Mouse (Mus musculus) hindbrain, embryonic 12.5 days (tissue): ENCODE measurements around the gene Hba-a1. TPM values are rescaled to one million over a fixed set of nuclear protein-coding genes. Genes with fewer than 3 reads are reported as not detected.

Source experiments
- ATAC-seq: fragments of 200-750 bp; cut with Nextera tagmentation; 2 replicates; pipeline ENCODE4 v1.8.0; 2017; ENCODE audit warnings: moderate TSS enrichment; ENCODE audit not compliant: low FRiP score
- H3K27ac ChIP-seq: fragments of 300-500 bp; sonication (generic); 2 replicates; pipeline ENCODE4 v1.5.1; 2016; ENCODE audit warnings: mild to moderate bottlenecking
- H3K27me3 ChIP-seq: fragments of 300-500 bp; sonication (generic); 2 replicates; pipeline ENCODE4 v1.6.1; 2016; ENCODE audit warnings: mild to moderate bottlenecking
- H3K36me3 ChIP-seq: fragments of 300-500 bp; sonication (generic); 2 replicates; pipeline ENCODE4 v1.6.1; 2016; ENCODE audit warnings: mild to moderate bottlenecking
- H3K4me1 ChIP-seq: fragments of 300-500 bp; sonication (generic); 2 replicates; pipeline ENCODE4 v1.6.1; 2016
- H3K4me2 ChIP-seq: fragments of 300-500 bp; sonication (generic); replicated peaks from 2 replicates; pipeline ENCODE4 v1.6.1; 2016; ENCODE audit warnings: mild to moderate bottlenecking
- H3K4me3 ChIP-seq: fragments of 300-500 bp; sonication (generic); 2 replicates; pipeline ENCODE4 v1.5.1; 2016; ENCODE audit warnings: mild to moderate bottlenecking
- H3K9ac ChIP-seq: fragments of 300-500 bp; sonication (generic); 2 replicates; pipeline ENCODE4 v1.6.1; 2016; ENCODE audit warnings: mild to moderate bottlenecking, moderate library complexity
- H3K9me3 ChIP-seq: fragments of 300-500 bp; sonication (generic); replicated peaks from 2 replicates; pipeline ENCODE4 v1.6.1; 2016; ENCODE audit warnings: mild to moderate bottlenecking
- WGBS: fragments of 180-500 bp; shearing (Covaris S2); methylation state at CpG from one replicate; pipeline ENCODE4 v1.1.7; 2016; 5-methylcytosine and 5-hydroxymethylcytosine counted together
- polyA plus RNA-seq: library from polyadenylated mRNA; unstranded; fragments of >200 nt; fragmentation: Nextera tagmentation; extraction: Ambion mirVana; gene quantifications from 2 replicates; pipeline ENCODE4 v1.2.1, GENCODE M21; 2016

Gene Hba-a1
- polyA plus RNA-seq, 1 experiment from 2014 or later, result 3,718 TPM

- Histone ChIP-seq H3K9ac (no peak overlapping the region), H3K4me2 (peak overlapping the region; percentile 54), H3K9me3 (no peaks in the 10 kb centered on the region), H3K4me1 (no peaks in the 10 kb centered on the region), H3K36me3 (no peaks in the 10 kb centered on the region), H3K27me3 (peaks cover 13% of the 10 kb centered on the region), H3K4me3 (peak overlapping the region; percentile 24), H3K27ac (no peak overlapping the region)
- peak; percentile 29; the same call in 1 of the 2 replicates for ATAC-seq
- 55% methylated on average over 14 of the region's 17 CpGs for WGBS
Observed at GRCm38 (mm10) chr11:32300279-32301267, 17.3 kb downstream of the Hba-a1 start.

- Histone ChIP-seq H3K9me3 (no peaks in the 10 kb centered on the region), H3K27me3 (peaks cover 13% of the 10 kb centered on the region), H3K36me3 (no peaks in the 10 kb centered on the region), H3K4me3 (no peak overlapping the region), H3K4me1 (no peaks in the 10 kb centered on the region), H3K27ac (no peak overlapping the region), H3K4me2 (no peak overlapping the region), H3K9ac (no peak overlapping the region)
- WGBS, result 77% methylated on average over 1 of the region's 1 CpGs
- no peak for ATAC-seq
Observed at GRCm38 (mm10) chr11:32301506-32301905, 18.2 kb downstream of the Hba-a1 start.

GRCm38 (mm10) chr11:32302824-32303419, 19.6 kb downstream of the Hba-a1 start:
- Histone ChIP-seq H3K4me2 (no peak overlapping the region), H3K4me3 (no peak overlapping the region), H3K36me3 (no peaks in the 10 kb centered on the region), H3K27me3 (peaks cover 13% of the 10 kb centered on the region), H3K4me1 (peaks cover 2% of the 10 kb centered on the region; the same call in 1 of the 2 replicates), H3K27ac (no peak overlapping the region), H3K9me3 (no peaks in the 10 kb centered on the region), H3K9ac (no peak overlapping the region)
- no peak for ATAC-seq
- WGBS, result 52% methylated on average over 2 of the region's 2 CpGs

- peaks cover 13% of the 10 kb centered on the region for H3K27me3 ChIP-seq
- no peaks in the 10 kb centered on the region for H3K36me3 ChIP-seq
- H3K27ac ChIP-seq, result no peak overlapping the region
- no peaks in the 10 kb centered on the region for H3K9me3 ChIP-seq
- no peak overlapping the region for H3K4me3 ChIP-seq
- no peak for ATAC-seq
- peaks cover 4% of the 10 kb centered on the region; the same call in 1 of the 2 replicates for H3K4me1 ChIP-seq
- WGBS, result 94% methylated on average over 1 of the region's 1 CpGs
- H3K9ac ChIP-seq, result no peak overlapping the region
- no peak overlapping the region for H3K4me2 ChIP-seq
Observed at GRCm38 (mm10) chr11:32303455-32303854, 20.1 kb downstream of the Hba-a1 start.

- no peaks in the 10 kb centered on the region for H3K36me3 ChIP-seq
- H3K9ac ChIP-seq, result no peak overlapping the region
- no peaks in the 10 kb centered on the region for H3K9me3 ChIP-seq
- ATAC-seq, result no peak
- no peak overlapping the region for H3K27ac ChIP-seq
- 63% methylated on average over 1 of the region's 1 CpGs for WGBS
- no peaks in the 10 kb centered on the region for H3K27me3 ChIP-seq
- no peak overlapping the region for H3K4me2 ChIP-seq
- H3K4me3 ChIP-seq, result no peak overlapping the region
- H3K4me1 ChIP-seq, result peaks cover 7% of the 10 kb centered on the region; the same call in 1 of the 2 replicates
Observed at GRCm38 (mm10) chr11:32307006-32307405, 23.7 kb downstream of the Hba-a1 start.

- Histone ChIP-seq H3K4me2 (no peak overlapping the region), H3K36me3 (no peaks in the 10 kb centered on the region), H3K4me1 (peaks cover 7% of the 10 kb centered on the region; the same call in 1 of the 2 replicates), H3K9ac (no peak overlapping the region), H3K4me3 (no peak overlapping the region), H3K27me3 (no peaks in the 10 kb centered on the region), H3K27ac (no peak overlapping the region), H3K9me3 (no peaks in the 10 kb centered on the region)
- 36% methylated on average over 4 of the region's 4 CpGs for WGBS
- no peak for ATAC-seq
Observed at GRCm38 (mm10) chr11:32309446-32309845, 26.1 kb downstream of the Hba-a1 start.

GRCm38 (mm10) chr11:32309928-32310327, 26.6 kb downstream of the Hba-a1 start:
- ATAC-seq, result no peak
- no peaks in the 10 kb centered on the region for H3K36me3 ChIP-seq
- H3K4me3 ChIP-seq, result no peak overlapping the region
- WGBS, result 68% methylated on average over 3 of the region's 3 CpGs
- H3K27me3 ChIP-seq, result no peaks in the 10 kb centered on the region
- H3K4me2 ChIP-seq, result no peak overlapping the region
- H3K27ac ChIP-seq, result no peak overlapping the region
- H3K9me3 ChIP-seq, result no peaks in the 10 kb centered on the region
- H3K4me1 ChIP-seq, result peaks cover 7% of the 10 kb centered on the region; the same call in 1 of the 2 replicates
- no peak overlapping the region for H3K9ac ChIP-seq

GRCm38 (mm10) chr11:32316009-32316408, 32.7 kb downstream of the Hba-a1 start:
- H3K4me2 ChIP-seq, result no peak overlapping the region
- no peak overlapping the region for H3K27ac ChIP-seq
- no peaks in the 10 kb centered on the region for H3K27me3 ChIP-seq
- no peak overlapping the region for H3K9ac ChIP-seq
- H3K4me3 ChIP-seq, result no peak overlapping the region
- H3K9me3 ChIP-seq, result no peaks in the 10 kb centered on the region
- H3K36me3 ChIP-seq, result no peaks in the 10 kb centered on the region
- WGBS, result 90% methylated on average over 3 of the region's 3 CpGs
- ATAC-seq, result no peak
- H3K4me1 ChIP-seq, result peaks cover 3% of the 10 kb centered on the region; the same call in 1 of the 2 replicates

- peaks cover 6% of the 10 kb centered on the region; the same call in 1 of the 2 replicates for H3K4me1 ChIP-seq
- no peak overlapping the region for H3K27ac ChIP-seq
- H3K4me2 ChIP-seq, result no peak overlapping the region
- H3K9ac ChIP-seq, result no peak overlapping the region
- ATAC-seq, result no peak
- H3K27me3 ChIP-seq, result no peaks in the 10 kb centered on the region
- H3K36me3 ChIP-seq, result no peaks in the 10 kb centered on the region
- H3K4me3 ChIP-seq, result no peak overlapping the region
- no peaks in the 10 kb centered on the region for H3K9me3 ChIP-seq
- WGBS, result 62% methylated on average over 11 of the region's 11 CpGs
Observed at GRCm38 (mm10) chr11:32320507-32321195, 37.3 kb downstream of the Hba-a1 start.

- H3K9me3 ChIP-seq, result no peaks in the 10 kb centered on the region
- H3K4me3 ChIP-seq, result no peak overlapping the region
- no peak overlapping the region for H3K27ac ChIP-seq
- 44% methylated on average over 8 of the region's 8 CpGs for WGBS
- H3K9ac ChIP-seq, result no peak overlapping the region
- no peaks in the 10 kb centered on the region for H3K27me3 ChIP-seq
- peaks cover 6% of the 10 kb centered on the region; the same call in 1 of the 2 replicates for H3K4me1 ChIP-seq
- H3K36me3 ChIP-seq, result no peaks in the 10 kb centered on the region
- H3K4me2 ChIP-seq, result no peak overlapping the region
- ATAC-seq, result no peak
Observed at GRCm38 (mm10) chr11:32321196-32321565, 37.9 kb downstream of the Hba-a1 start.

- ATAC-seq, result peak; percentile 78
- H3K4me3 ChIP-seq, result 0 out of 2 replicates have a peak overlapping the region, but pooled peaks have one; percentile 10
- H3K9ac ChIP-seq, result no peak overlapping the region
- H3K4me2 ChIP-seq, result peak overlapping the region; percentile 31
- no peak overlapping the region for H3K27ac ChIP-seq
- no peaks in the 10 kb centered on the region for H3K36me3 ChIP-seq
- H3K4me1 ChIP-seq, result peaks cover 6% of the 10 kb centered on the region; the same call in 1 of the 2 replicates
- H3K9me3 ChIP-seq, result no peaks in the 10 kb centered on the region
- no peaks in the 10 kb centered on the region for H3K27me3 ChIP-seq
- WGBS, result 9% methylated on average over 15 of the region's 15 CpGs
Observed at GRCm38 (mm10) chr11:32324609-32325008, 41.3 kb downstream of the Hba-a1 start.

GRCm38 (mm10) chr11:32331075-32331474, 47.8 kb downstream of the Hba-a1 start:
- H3K36me3 ChIP-seq, result no peaks in the 10 kb centered on the region
- WGBS, result 42% methylated on average over 6 of the region's 6 CpGs
- ATAC-seq, result no peak
- H3K27me3 ChIP-seq, result no peaks in the 10 kb centered on the region
- no peak overlapping the region for H3K9ac ChIP-seq
- no peaks in the 10 kb centered on the region for H3K9me3 ChIP-seq
- no peak overlapping the region for H3K4me2 ChIP-seq
- H3K4me1 ChIP-seq, result peaks cover 8% of the 10 kb centered on the region
- H3K27ac ChIP-seq, result no peak overlapping the region
- no peak overlapping the region for H3K4me3 ChIP-seq
